Mouse (Mus musculus) stomach, postnatal 0 days (tissue): ENCODE measurements at regions not wholly inside any gene's neighbourhood (a gene's known extent, or its start where the extent isn't known, plus 50 kb on each side); places are given as distances from the start of the nearest gene placed in this dataset.

Experiments
- ATAC-seq: fragments of 200-750 bp; cut with Nextera tagmentation; 2 replicates; pipeline ENCODE4 v1.8.0; 2017; ENCODE audit not compliant: low FRiP score, low TSS enrichment
- DNase-seq: peaks from one replicate; pipeline ENCODE4 v3.0.0-alpha.2; 2016; ENCODE audit warnings: low spot score
- H3K27ac ChIP-seq: fragments of 300-500 bp; sonication (generic); replicated peaks from 2 replicates; pipeline ENCODE4 v1.5.1; 2014; ENCODE audit warnings: mild to moderate bottlenecking, control low read depth
- H3K27me3 ChIP-seq: fragments of 300-500 bp; sonication (generic); 2 replicates; pipeline ENCODE4 v1.6.1; 2014; ENCODE audit warnings: low read length; ENCODE audit not compliant: control insufficient read depth, insufficient read depth
- H3K36me3 ChIP-seq: fragments of 300-500 bp; sonication (generic); 2 replicates; pipeline ENCODE4 v1.6.1; 2014; ENCODE audit warnings: low read length, mixed read lengths; ENCODE audit not compliant: control insufficient read depth, insufficient read depth
- H3K4me1 ChIP-seq: fragments of 300-500 bp; sonication (generic); replicated peaks from 2 replicates; pipeline ENCODE4 v1.6.1; 2014; ENCODE audit warnings: antibody characterized with exemption; ENCODE audit not compliant: control insufficient read depth, insufficient read depth
- H3K4me2 ChIP-seq: fragments of 300-500 bp; sonication (generic); replicated peaks from 2 replicates; pipeline ENCODE4 v1.6.1; 2014; ENCODE audit warnings: low read depth, mild to moderate bottlenecking, control low read depth, moderate library complexity
- H3K4me3 ChIP-seq: fragments of 300-500 bp; sonication (generic); 2 replicates; pipeline ENCODE4 v1.5.1; 2014; ENCODE audit warnings: low read depth, low read length, control low read depth
- H3K9ac ChIP-seq: fragments of 300-500 bp; sonication (generic); 2 replicates; pipeline ENCODE4 v1.6.1; 2014; ENCODE audit warnings: mild to moderate bottlenecking, low read length, control low read depth, mixed read lengths
- H3K9me3 ChIP-seq: fragments of 300-500 bp; sonication (generic); 2 replicates; pipeline ENCODE4 v1.6.1; 2016; ENCODE audit warnings: low read length; ENCODE audit not compliant: control insufficient read depth
- CTCF ChIP-seq: IDR thresholded peaks from 2 replicates; pipeline ENCODE4 v1.5.1; 2016; ENCODE audit warnings: antibody characterized with exemption, low read depth, mild to moderate bottlenecking, moderate library complexity
- EP300 ChIP-seq: optimal IDR thresholded peaks from 2 replicates; pipeline ENCODE3; 2016; ENCODE audit warnings: antibody characterized with exemption
- WGBS: fragments of 180-500 bp; shearing (Covaris S2); extraction: QIAGEN DNeasy Blood & Tissue Kit; methylation state at CpG from one replicate; pipeline ENCODE4 v1.1.7; 2014; 5-methylcytosine and 5-hydroxymethylcytosine counted together

DNA sequence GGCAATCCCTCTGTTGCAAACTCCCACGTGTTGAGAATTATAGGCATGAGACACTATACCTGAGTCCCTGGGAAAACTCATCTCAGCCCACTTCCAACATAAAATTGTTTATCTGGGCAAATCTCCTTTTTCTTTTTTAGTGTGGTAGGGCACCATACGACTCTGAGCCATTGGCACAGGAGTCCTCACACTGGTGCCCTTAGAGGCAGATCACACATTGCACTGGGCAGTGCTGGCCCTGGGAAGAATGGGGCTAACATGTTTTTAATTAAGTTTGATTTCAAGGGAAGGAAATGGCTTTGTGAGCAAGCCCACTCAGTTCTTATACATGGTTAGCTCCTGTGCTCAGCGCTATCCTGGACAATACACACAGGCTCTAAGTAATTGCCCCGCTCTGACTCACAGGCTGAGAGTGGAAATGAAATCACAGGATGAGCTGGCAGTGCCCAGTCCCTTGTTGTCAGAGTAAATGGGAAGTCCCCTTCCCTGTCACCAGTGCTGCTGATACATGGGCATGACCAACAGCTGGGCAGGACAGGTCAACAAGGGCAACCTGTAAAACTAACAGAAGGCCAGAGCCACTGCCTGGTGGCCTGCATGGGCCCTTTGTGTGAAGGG is 463.6 kb upstream of the Kif2a start:
- Histone ChIP-seq H3K9me3 (no peaks in the 10 kb centered on the region), H3K4me3 (no peak overlapping the region), H3K4me1 (no peaks in the 10 kb centered on the region), H3K4me2 (no peak overlapping the region), H3K36me3 (no peaks in the 10 kb centered on the region), H3K27ac (no peak overlapping the region), H3K27me3 (no peaks in the 10 kb centered on the region), H3K9ac (no peak overlapping the region)
- 74% methylated on average over 4 of the region's 4 CpGs for WGBS
- no peak for TF ChIP-seq EP300
- no peak for TF ChIP-seq CTCF
- no peak for DNase-seq
- peak; percentile 26; the same call in 1 of the 2 replicates for ATAC-seq

DNA sequence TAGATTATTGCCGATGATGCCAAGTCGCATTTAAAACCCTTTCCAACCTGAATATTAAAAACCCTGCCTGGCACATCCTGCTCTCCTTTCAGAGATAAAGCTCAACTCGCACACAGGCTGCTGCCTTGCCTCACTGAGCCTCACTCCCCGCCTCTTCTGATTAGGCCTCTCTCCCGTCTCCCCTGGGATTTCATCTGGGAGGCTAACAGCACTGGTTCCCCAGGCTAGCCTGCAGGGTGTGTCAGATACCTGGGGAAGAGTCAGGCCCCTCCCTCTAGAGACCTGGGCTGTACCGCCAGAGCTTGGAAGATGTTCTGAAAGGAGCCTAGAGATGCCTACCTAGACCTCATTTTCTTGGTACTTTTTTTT is 462.7 kb upstream of the Kif2a start:
- Histone ChIP-seq H3K4me1 (no peaks in the 10 kb centered on the region), H3K4me3 (no peak overlapping the region), H3K9ac (no peak overlapping the region), H3K4me2 (no peak overlapping the region), H3K36me3 (no peaks in the 10 kb centered on the region), H3K27ac (no peak overlapping the region), H3K27me3 (no peaks in the 10 kb centered on the region), H3K9me3 (no peaks in the 10 kb centered on the region)
- no peak for TF ChIP-seq EP300
- TF ChIP-seq CTCF: no peak
- 66% methylated on average over 6 of the region's 6 CpGs for WGBS
- DNase-seq (no peak), ATAC-seq (no peak)

DNA sequence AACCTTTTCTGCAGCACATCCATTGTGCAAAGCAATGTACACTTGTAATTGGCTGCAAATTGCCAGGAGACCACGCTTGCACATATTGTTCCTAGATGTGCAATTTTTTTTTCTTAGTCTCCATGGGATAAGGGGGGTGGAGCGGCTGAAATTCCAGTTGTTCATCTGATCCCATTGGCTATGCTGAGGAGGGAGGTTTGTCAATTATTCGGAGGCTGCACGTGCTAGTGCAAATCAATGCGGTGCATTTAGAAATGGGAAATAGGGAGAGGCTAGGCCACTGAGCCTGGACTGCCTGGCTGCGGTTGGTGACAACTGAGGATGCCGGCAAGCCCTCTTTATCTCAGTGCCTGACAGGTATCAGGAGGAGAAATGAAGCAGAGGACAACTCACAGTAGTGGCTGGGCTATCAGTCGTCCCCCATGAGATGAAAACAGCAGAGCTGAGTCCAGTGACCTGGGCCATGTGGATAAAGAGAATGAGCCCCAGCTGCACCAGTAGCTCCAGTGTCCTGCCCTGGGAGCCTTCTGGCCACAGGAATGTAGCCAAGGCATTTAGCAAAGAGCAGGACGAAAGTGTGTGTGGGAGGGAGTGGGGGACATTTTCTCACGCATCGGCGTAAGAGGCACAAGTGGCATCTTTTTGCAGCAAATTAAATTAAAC is 462.2 kb upstream of the Kif2a start:
- no peak overlapping the region for H3K9ac ChIP-seq
- no peaks in the 10 kb centered on the region for H3K27me3 ChIP-seq
- DNase-seq (no peak), ATAC-seq (no peak)
- TF ChIP-seq CTCF: no peak
- TF ChIP-seq EP300: no peak
- no peaks in the 10 kb centered on the region for H3K36me3 ChIP-seq
- H3K9me3 ChIP-seq: no peaks in the 10 kb centered on the region
- WGBS: 59% methylated on average over 12 of the region's 12 CpGs
- no peak overlapping the region for H3K4me3 ChIP-seq
- no peak overlapping the region for H3K4me2 ChIP-seq
- H3K27ac ChIP-seq: no peak overlapping the region
- H3K4me1 ChIP-seq: no peaks in the 10 kb centered on the region

DNA sequence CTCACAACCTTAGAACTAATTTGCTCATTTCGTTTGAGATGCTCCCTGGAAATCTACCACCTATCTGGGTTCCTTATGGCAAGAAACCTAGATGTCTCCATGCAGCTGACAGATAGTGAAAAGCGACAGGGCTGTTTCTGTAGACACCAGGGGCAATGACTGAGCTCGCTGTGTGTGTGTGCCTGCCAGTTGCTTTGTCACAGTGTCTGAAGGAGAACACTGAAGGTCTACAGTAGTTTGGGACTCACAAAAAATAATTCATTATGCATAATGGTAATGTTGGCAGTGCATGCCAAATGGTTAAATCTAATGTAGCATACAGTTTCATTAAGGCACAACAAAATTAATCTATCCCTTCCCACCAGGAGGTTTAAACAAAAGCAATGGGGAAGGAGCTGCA is 453.2 kb upstream of the Kif2a start:
- Histone ChIP-seq H3K36me3 (no peaks in the 10 kb centered on the region), H3K9me3 (no peaks in the 10 kb centered on the region), H3K27ac (no peak overlapping the region), H3K4me2 (no peak overlapping the region), H3K27me3 (no peaks in the 10 kb centered on the region), H3K9ac (no peak overlapping the region), H3K4me1 (no peaks in the 10 kb centered on the region), H3K4me3 (no peak overlapping the region)
- 78% methylated on average over 3 of the region's 3 CpGs for WGBS
- no peak for TF ChIP-seq EP300
- no peak for TF ChIP-seq CTCF
- DNase-seq (no peak), ATAC-seq (no peak)

DNA sequence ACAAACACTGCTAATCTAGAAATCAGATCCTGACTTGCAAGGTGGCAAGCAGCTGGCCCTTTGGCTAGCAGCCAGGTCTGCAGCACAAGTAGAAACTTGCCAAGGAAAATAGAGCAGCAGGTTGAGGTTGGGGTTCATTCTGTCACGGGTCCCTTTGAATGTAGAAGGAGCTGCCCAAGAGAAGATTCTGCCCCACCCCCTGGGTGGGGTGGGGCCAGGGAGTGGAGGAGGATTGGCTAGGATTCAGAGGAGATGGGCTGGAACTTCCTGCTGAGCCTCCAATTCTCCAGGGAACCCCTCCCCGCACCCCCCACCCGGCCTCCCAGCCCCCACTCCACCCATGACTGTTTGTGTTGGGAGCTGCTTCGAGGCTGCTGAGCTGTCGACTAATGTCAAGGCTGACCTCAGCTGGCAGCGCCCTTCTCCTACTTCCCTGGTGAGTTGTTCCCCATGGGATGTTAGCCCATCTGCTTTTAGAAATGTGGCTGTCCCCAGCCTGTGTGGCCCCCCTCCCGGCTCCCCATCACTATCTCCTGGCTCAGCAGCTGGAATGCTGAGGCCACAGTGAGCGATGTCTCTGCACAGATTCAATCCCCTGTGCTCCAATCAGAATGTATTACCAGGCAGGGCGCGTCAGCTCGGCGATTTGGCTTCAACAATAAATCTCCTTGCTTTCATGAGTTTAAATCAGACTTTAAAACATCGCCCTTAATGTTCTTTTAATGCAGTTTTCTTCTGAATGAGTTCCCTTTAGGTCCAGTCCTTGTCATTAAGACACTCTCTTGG is 447.8 kb upstream of the Kif2a start:
- H3K4me1 ChIP-seq: 0 out of 2 replicates have a peak, but pooled peaks cover 2% of the 10 kb centered on the region
- DNase-seq (peak; percentile 80), ATAC-seq (peak; percentile 87)
- WGBS: 5% methylated on average over 13 of the region's 13 CpGs
- no peak for TF ChIP-seq CTCF
- no peak for TF ChIP-seq EP300
- no peaks in the 10 kb centered on the region for H3K9me3 ChIP-seq
- no peaks in the 10 kb centered on the region for H3K27me3 ChIP-seq
- H3K27ac ChIP-seq: peak overlapping the region; percentile 65
- peak overlapping the region; percentile 2; the same call in 1 of the 2 replicates for H3K9ac ChIP-seq
- no peaks in the 10 kb centered on the region for H3K36me3 ChIP-seq
- H3K4me3 ChIP-seq: peak overlapping the region; percentile 26
- peak overlapping the region; percentile 56 for H3K4me2 ChIP-seq

DNA sequence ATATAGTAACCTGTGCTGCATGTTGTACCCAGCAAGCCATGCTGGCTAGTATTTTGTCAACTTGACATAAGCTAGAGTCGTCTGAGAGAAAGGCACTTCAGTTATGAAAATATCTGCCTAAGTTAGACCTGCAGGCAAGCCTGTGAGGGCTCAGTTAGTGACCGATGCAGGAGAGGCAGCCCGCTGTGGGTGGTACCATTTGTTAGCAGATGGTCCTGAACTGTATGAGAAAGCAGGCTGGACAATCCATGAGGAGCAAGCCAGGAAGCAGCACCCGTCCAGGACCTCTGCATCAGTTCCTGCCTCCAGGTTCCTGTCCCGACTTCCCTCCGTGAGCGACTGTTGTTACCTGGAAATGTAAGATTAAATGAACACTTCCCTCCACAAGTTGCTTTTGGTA is 440.9 kb upstream of the Kif2a start:
- H3K4me3 ChIP-seq: no peak overlapping the region
- H3K36me3 ChIP-seq: no peaks in the 10 kb centered on the region
- no peak for DNase-seq
- H3K9ac ChIP-seq: no peak overlapping the region
- ATAC-seq: no peak
- H3K27ac ChIP-seq: no peak overlapping the region
- no peaks in the 10 kb centered on the region for H3K27me3 ChIP-seq
- TF ChIP-seq CTCF (no peak), EP300 (no peak)
- H3K4me2 ChIP-seq: no peak overlapping the region
- no peaks in the 10 kb centered on the region for H3K9me3 ChIP-seq
- WGBS: 89% methylated on average over 7 of the region's 7 CpGs
- no peaks in the 10 kb centered on the region for H3K4me1 ChIP-seq
